Mouse (Mus musculus) thymus, adult 18-20 months (tissue): Measurements from ENCODE around the gene 2310030G06Rik.

Source experiments
- DNase-seq, 2 experiments: peaks; one replicate each; pipeline ENCODE4 v3.0.0; 2022; ENCODE audit warnings: mixed read lengths in 2 of 2

Gene 2310030G06Rik

DNA sequence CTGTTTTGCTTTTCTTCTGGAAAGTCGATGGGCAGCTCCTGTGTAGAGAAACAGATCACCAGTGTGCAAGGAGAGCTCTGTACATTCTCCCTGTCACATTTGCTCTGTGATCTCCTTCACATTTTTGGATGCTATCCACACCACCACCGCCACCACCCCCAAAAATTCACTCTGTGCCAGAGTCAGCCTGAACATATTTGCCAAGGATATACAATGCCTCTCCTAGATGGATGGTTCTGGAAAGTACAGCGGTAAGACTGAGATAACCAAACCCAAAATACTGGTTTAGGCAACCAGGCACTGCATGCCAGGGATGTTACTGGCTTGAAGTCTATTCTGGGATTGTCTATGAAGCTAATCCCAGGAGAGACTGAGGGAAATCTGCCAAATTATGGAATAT lies 4.1 kb downstream of the 2310030G06Rik start:
- no peak for DNase-seq

DNA sequence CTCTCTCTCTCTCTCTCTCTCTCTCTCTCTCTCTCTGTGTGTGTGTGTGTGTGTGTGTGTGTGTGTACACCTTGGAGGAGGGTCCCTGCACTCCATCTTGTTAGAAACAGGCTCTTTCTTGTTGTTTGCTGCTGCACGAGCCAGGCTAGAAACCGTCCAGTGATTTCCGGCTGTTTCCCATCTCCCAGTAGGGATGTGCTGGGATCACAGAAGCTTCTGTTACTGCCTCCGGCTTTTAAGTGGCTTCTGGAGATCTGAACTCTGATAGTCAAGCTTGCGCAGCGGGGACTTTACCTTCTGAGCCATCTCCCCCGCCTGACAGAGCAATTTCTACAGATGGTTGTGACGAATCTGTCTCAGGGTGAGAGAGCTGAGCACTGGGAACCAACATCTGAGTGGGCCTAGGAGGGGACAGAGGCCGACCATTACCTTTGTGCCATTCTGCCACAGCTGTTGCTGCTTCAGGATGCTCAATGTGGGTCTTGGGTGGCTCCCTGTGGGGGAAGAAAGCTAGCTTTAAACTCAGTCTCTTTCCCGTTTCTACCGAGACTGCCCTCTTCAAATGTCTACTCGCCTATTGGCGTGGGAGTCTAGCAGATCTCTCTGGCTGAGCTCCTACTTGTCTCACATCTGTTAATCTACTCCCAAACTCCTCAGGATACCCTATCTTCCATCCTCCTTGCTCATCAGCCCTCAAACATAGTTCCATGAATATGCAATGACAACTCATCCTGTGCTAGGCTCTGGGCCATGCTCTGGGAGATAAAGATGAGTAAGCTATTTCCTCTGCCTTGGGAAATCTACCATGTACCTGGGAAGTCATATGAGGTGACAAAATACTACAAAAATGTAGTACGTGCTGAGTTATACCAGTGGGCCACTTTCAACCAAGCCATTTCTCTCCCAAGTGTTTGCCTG lies 5.2 kb downstream of the 2310030G06Rik start:
- no peak for DNase-seq

DNA sequence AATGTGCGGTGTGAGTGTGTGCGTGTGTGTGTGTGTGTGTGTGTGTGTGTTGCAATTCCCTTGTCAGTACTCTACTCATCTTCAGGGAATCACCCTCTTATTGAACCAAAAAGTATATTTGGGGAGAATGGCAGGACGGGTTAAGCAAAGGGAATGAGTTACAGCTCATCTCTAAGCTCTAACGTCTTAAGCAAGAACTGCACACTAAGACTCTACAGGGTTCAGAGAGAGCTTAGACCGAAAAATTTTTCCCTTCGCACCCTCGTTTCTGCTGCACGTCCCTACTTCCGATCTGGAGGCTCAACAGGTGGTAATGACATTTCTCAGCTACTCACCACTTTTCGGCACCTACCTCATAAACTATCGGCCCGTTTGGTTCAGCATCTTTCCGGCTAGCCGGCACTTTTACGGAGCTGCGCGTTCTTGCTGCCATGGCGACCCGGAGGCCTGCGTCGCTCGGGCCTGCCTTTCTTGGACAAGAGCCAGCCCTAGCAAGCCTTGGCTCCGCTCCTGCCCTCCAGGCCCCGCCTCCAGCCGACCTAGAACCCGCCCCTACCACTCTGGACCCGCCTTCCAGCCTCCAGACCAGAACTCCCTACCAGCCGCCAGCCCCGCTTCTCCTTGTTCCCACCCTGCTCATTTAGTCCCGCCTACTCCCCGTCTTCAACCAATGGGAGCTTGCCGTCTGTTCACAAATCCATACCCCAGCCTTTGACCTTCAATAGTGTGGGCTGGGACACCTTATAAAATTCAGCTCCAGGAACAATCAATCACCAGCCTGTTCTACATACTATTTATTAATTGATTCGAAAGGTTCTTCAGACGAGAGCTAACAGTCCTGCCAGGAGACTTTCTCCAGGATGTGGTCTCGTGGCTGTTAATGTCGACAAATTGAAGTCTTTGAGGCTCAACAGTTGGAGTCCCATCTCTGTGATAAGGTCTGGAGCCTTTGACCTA lies 7.1 kb downstream of the 2310030G06Rik start, which contains the start of gene Dixdc1:
Gene Dixdc1, minus strand, starts transcription at position 604 of the 957 bp plus-strand sequence.
- DNase-seq, result peak; percentile 67 to 80

DNA sequence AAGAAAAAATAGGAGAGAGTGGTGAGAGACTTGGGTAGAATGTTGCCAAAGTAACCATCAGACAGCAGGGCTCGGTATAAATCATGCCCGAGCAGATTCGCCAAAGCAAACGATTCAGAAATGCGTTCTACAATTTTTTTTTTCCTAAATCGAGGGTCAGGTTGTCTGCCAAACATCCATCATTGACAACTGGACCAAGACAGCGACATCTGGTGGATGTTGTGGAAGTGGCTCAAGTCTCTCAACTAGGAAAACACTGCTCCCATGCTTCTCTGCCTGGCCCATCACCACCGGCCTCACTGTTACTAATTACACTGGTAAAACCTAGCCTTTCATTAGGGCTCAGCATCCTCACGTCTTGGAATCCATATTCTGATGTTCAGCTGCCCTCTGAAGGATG lies 11.3 kb downstream of the 2310030G06Rik start:
- no peak for DNase-seq

DNA sequence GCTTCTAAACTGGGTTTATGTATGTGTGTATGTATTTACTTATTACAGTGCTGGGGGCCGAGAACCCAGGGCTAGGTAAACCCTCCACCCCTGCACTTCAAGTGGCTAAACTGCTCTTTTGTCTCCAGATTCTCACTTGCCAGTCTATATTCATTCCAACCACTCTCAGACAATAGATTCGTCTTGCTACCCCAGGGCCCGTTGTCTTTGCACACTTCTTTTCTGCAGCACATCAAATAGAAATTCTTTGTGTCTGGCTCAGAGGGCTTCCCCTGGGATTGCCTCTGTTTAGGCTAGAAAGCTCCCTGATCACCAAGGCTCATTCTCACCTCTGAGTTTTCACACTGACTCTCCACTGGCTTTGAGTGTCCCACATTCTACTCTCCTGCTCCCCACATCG lies 13.8 kb downstream of the 2310030G06Rik start:
- DNase-seq, result no peak

DNA sequence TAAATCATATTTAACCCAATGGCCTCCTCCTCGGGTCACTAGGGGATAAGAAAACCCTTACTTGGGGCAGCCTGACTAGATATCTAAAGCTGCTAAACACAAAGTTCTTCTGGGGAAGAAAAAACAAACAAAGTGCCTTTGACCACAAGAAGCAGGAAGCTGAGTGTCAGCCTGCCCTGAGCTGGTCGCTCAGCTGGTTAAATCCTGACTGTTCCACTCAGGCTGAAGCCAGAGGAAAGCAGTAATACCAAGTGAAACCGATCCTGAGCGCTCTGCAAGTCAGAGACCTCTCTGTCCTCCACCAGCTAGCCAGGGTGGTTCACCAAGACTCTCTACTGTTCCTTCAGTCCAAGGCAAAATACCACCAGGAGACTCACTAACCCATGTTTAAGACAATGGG lies 16.7 kb downstream of the 2310030G06Rik start:
- no peak for DNase-seq

DNA sequence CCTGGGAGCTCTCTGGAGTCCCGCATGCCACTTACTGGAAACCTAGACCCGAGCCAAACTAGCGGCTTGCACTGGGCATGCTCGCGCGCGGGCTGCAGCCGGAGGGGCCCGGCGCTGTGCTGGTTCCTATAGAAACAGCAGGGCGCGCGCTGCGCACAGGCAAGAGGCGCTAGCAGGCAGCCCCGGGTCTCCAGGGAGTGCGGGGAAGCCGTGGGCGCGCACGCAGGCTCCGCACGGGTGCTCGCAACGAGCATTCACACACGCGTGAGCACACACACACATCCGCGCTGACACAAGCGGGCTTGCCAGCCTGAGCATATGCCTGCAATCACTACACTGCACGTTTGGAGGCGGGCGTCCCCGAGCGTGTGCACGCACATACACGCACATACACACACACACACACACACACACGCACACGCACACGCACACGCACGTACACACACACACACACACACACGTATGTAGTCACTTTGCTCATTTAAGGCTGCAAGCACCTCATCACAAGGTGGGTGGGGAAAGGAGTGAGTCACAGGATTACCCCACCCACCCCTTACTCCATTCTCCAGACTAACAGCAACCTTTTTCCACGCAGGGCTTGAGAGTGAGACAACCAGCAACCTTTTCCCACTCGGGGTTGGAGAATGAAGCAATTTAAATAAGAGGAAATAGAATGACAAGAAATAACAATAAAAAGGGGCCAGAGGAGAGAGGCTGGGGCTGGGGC lies 18.2 kb downstream of the 2310030G06Rik start:
- no peak for DNase-seq

DNA sequence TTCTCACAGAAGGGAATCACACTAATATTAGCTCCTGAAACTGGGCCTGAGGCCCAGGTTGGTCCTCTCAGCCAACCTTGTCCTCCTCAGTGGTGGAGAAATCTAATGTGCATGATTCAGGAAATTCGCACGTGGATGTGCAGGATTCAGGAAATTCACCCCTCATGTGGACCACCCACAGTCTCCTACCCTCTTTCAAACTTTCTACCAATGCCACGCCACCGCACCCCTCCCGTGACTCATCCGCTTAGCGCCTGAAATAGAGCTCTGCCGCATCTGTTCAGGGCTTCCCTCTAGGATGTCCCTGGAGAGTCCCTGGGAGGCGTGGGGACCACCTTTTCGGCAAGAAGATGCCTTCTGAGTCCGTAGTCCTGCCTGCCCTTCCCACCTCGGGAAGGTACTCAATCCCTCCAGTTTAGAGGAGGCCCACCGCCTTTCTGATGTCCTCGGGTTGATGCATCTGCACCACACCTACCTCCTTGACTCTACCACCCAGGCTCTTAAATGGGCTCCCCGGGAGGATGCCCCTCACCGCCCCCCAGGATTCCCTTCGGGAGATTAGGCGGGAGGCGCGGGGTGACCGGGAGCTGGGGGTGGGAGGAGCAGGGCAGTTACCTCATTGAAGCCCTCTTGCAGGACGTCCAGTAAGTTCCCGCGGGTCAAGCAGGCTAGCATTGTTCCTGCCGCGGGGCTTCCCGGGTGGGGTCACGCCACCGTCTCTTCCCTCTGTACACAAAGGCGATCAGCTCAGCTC lies 19.0 kb downstream of the 2310030G06Rik start:
- no peak for DNase-seq

DNA sequence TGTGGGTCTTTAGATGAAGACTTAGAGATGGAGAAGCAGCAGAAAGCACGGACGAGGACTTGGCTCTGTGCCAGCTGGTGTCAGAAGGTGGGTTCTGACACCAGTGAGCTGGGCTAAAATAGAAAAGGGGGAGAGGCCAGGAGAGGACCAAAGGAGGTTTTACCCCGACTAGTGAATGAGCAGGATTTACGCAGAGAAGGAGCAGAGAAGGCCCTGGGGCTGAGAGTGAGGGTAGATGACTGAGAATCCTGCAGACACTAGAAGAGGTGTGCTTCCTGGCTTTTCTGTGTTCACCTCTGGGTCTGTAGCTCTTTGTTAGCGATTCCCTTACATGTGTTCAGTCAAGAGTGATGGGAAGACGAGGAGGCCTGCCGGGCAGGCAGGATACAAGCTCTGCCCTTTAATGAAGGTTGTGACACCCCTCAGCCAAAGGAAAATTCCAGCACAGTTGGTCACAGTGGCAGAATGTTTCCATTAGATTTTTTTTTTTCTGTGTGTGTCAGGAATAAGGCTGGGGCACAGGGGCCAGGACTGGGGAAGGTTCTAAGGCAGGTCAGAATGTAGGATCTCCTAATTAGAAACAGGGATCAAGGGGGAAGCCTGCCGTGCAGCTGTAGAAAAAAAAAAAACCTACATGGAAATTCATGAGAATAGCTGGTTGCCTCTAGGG lies 20.3 kb downstream of the 2310030G06Rik start:
- DNase-seq, result no peak

DNA sequence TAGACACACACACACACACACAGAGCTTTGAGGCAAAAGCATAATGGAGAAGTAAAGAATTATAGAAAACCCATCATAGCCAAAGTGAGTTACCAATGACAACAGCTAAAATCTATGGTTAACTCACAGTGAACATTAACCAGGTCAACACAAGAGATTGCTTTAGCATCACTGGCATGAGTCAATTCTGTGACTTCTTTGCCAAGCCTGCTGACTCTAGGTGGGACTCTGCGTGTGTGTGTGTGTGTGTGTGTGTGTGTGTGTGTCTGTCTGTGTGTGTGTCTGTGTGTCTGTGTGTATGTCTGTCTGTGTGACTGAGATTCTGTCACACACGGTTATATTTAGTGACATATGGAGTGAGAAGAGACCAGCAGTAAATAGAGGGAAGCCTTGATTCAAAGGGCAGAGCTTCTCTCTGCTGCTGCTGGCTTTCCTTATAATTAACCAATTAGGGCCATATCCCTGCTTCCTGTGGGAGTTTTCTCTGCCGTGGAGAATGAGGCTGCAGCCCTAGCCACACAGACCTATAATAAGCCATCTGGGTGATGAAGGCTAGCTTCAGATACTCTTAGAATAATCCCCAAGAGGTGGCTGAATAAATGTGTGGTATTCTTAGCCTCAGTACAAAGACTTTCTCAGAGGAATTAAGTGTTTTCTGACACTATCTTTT lies 21.5 kb downstream of the 2310030G06Rik start:
- no peak for DNase-seq

DNA sequence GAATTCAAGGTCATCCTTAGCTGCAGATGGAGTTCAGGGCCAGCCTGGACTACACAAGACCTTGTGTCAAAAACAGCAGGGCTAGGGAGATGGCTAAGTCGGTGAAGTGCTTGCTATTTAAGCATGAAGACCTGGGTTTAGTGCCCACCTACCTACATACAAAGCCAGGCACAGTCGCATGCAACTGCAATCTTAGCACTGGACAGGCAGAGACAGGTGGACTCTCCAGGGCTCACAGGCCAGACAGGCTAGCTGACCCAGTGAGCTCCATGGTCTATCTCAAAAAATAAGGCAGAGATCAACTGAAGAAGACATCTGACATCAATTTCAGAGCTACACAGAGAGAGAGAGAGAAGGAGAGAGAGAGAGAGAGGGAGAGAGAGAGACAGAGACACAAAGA lies 22.2 kb downstream of the 2310030G06Rik start:
- no peak for DNase-seq

DNA sequence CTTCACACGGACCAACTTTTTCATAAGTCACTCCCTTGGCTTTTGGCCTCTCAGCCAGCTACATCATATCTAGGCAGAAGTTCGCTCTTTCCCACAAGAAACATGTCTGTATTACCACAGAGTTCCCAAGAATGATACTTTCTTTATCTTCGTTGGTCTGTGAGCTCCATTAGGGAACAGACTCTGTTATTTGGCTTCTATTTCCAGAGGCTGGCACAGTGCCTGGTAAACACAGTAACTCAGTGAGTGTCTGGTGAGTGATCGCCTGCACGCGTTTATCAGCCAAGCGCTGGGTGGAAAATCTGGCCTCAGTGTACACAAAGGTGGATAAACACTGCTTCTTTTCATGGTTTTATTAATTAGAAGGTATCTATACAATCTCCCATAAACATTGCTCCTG lies 22.9 kb downstream of the 2310030G06Rik start:
- no peak for DNase-seq

DNA sequence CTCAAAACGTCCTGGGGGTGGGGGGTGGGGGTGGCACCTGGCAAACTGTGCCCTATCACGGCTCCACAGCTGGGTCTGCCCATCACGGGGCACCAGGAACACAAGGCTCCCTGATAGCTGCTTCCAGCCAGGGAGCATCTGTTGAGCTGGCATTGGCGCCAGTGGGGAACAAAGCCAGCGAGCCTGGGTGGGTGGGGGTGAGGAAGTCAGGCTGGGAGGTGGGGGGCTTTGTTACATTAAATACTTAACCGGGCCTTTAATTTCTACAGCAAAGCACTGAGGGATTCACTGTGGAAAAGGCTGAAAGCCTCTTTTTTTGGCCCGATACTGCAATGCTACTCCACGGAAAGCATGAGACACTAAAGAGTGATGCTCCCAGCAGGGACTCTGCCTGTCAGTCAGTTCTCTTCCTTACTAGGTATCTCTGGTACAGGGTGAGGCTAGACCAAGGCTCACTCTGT lies 23.9 kb downstream of the 2310030G06Rik start:
- DNase-seq, result no peak

DNA sequence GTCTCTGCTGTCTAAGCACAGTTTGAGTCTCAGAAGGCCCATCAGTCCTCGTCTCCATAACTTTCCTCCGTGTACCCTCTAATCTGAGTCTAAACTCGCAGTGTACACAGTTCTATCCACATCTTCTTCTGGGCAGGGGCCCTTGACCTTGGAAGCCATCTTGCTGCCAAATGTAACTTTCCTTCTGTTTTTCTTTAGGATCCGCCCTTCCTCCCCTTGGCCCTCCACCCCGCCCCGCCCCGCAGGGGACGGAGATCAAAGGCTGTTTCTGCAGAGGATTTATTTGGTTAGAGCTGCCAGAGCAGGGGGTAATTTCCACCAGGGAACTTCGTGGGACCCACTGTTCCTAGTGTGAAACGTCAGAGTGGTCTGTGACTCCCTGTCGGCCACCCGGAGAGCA lies 25.3 kb downstream of the 2310030G06Rik start:
- no peak for DNase-seq

DNA sequence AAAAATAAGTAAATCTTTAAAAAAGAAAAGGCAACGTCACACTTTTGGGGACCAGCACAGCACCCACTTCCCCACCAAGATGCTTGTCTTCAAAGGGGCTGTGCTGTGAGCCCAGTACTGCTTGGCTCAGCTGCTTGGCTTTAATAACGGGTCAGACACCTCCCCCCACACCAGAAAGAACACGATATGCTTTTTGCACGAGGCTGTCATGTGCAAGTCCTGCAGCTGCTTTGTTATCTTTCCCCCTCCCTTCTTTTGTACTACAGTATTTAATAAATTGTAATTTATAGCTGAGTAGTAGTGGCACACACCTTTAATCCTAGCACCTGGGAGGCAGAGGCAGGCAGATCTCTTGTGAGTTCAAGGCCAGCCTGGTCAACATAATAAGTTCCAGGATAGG lies 27.5 kb downstream of the 2310030G06Rik start:
- no peak for DNase-seq

DNA sequence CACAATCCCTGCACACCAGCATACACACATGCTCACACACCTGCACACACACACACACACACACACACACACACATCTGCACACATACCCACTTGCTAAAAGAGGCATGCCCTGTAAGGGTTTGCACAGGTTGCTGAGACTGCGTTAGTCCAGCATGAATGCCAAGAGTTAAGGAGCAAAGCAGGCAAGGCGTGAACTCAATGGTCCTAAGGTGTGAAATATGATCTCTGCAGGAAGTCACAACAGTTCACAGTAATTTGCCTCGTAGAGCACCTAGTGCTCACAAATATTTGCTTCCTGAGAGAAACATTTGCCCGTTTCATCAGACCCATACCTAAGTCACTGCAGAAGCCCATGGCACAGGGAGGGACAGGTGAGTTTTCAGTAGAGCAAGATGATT lies 32.1 kb downstream of the 2310030G06Rik start:
- no peak for DNase-seq

DNA sequence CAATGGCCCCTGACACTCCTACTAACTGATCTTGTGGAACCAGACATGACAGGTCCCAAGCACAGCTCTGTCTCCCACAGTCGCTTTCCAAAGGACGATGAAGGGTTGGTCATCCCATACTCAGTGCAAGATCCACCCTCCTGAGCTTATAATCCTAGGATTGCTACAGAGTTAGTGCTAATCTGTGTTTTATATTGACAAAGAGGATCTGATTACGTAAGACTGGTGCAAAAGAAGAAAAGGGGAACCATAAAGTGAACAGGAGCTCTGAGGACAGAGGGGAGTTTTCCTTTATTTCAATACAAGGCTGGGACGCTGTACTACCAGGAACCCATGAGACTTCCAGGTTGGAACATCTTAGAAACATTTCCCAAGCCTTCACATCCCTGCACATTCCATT lies 35.0 kb downstream of the 2310030G06Rik start:
- no peak for DNase-seq

DNA sequence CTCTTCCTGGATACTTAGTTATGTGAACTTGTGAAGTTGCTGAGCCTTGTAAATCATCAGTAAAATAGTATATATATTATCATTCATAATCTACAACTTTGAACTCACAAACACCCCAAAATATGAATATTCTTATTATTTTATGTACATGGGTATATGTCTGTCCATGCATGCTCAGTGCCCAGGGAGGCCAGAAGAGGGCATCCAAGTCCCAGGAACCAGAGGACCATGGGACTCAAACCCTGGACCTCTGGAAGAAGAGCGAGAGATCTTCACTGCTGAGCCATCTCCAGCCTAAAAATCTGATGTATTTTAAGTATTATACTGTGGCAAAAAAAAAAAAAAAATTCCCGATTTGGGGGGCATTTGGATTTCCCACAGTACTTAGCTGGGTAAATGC lies 37.2 kb downstream of the 2310030G06Rik start:
- no peak for DNase-seq

DNA sequence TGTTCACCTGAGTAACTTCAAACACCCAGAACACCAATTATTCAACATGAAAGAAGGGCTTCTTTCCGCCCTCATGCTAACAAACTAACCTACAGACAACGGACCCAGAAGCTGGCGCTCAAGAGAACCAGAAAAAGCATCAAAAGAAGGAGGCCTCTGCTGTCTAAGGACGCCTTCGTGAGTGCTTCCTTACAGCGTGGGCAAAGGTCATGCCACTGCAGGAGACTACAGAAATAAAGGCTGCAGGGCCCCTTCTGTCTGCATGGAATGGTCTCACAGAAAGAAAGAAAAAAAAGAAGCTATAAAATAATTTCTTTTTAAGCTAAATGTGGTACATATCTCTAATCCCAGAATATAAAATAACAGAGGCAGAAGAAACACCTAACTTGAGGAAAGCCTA lies 41.4 kb downstream of the 2310030G06Rik start:
- no peak for DNase-seq

DNA sequence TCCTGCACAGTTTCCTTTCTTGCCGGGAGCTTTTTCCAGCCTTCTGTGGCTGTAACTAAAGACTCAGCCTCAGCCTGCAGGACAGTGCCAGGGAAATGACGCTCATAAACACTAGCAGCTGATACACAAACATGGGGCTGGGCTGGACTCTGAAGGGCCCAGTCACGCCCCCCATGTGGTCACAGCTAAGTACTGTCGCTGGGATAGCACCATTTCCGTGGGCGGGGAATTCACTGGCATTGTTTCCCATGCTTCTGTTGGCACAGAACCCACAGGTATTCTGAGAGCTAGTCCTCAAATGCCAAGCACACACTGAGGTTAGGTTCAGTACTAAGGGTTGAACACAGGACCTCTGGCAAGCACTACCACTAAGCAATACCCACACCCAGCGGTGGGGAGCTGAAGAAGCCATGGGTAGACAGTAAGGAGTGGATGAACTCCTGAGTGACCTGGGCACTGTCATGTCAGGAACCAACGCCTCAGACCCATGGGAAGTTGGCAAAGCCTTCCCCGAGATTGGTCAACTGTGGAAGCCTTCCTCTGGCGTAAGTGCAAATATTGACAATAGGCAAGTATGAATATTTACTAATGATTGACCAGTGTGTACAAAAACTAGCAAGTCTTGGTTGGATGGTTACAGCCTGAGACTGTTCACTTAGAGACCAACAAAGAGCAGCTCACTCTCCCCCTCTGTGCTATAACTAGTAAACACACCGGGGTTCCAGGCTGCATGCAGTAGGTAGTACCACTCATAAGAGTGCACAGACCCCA lies 45.2 kb downstream of the 2310030G06Rik start:
- DNase-seq, result no peak
